Mouse (Mus musculus) 416B (cell line): ENCODE data around the gene Slc22a17.

ENCODE experiments used
- DNase-seq: peaks from one replicate; pipeline ENCODE4 v3.0.0; 2011; ENCODE audit warnings: low read depth

Gene Slc22a17

DNA sequence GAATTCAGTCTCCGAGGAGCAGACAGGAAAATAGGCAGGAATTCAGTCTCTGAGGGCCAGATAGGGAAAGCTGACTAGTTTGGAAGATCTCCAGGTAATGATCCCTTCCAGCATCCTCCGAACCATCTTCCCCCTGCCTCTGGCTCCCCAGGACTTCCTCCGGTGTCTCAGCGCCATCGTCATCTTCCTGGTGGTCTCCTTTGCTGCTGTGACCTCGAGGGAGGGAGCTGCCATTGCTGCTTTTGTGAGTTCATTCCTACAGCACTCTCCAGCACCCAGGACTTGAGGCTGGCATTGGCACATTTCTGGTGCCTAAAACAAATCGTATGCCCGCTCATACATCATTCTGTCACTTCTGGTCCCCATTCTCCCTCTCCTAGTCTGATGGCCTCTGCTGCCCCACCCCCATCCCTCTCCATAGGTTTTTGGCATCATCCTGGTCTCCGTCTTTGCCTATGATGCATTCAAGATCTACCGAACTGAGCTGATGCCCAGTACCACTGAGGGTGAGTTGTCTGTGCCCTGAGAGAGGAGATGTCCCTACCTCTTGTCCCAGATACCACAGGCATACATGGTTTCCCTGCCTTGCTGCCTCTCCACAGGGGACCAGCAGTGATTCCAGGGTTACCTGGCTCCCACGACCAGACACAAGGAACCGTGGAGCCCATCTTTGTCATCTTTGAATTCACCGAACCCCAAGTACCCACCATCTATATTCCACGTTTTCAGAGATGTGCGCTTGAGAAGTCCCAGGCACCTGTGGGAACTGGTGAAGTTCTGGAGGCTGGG is 25.7 kb upstream of the Slc22a17 start:
- DNase-seq, result no peak

DNA sequence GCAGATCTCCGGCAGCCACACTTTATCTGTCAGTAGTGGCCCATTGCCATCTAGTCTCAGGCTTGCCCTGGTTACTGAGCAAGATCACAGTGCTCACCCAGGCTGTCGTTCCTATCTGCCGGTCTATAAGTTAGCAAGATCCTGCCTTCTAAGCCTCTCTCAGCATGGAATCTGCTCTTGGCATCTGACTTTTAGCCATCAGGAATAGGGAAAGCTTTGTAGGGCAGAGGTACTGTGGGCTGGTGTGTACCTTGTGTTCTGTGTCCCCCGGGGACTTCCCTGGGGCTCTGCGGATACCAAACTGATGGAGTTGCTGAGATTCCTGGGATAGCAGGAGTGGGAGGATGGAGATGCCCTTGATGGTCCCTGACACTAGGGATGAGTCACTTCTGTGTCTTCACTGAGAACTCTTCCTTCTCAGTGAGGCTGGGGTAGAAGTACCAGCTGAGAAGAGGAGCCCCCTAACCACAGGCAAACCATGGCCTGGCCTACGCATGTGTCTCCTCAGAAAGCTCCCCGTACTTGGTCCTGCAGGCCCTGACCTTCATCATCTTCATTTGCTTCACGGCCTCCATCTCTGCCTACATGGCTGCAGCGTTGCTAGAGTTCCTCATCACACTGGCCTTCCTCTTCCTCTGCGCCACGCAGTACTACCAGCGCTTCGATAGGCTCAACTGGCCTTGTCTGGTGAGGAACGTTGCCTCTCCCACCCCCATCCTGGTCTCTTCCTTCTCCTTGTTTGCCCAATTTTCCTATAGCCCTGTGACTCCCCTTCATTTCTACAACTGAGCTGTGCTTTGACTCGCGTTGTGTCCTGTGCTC is 24.6 kb upstream of the Slc22a17 start:
- DNase-seq, result no peak

DNA sequence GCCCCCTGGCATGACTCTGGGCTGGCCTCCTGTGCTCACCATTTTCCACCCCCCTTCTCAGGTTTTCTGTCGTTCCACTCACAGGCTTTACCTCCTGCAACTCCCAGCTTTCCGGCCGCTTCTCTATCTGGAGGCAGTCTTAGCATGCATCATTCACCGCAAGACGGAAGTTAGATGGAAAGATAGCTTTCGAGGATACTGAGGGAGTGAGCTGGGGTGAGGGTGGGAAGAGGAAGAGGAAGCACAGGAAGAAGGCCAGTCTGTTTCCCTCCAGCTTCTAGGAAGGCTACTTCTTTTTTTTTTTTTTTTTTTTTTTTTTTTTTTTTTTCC is 23.9 kb upstream of the Slc22a17 start:
- DNase-seq, result peak; percentile 49

DNA sequence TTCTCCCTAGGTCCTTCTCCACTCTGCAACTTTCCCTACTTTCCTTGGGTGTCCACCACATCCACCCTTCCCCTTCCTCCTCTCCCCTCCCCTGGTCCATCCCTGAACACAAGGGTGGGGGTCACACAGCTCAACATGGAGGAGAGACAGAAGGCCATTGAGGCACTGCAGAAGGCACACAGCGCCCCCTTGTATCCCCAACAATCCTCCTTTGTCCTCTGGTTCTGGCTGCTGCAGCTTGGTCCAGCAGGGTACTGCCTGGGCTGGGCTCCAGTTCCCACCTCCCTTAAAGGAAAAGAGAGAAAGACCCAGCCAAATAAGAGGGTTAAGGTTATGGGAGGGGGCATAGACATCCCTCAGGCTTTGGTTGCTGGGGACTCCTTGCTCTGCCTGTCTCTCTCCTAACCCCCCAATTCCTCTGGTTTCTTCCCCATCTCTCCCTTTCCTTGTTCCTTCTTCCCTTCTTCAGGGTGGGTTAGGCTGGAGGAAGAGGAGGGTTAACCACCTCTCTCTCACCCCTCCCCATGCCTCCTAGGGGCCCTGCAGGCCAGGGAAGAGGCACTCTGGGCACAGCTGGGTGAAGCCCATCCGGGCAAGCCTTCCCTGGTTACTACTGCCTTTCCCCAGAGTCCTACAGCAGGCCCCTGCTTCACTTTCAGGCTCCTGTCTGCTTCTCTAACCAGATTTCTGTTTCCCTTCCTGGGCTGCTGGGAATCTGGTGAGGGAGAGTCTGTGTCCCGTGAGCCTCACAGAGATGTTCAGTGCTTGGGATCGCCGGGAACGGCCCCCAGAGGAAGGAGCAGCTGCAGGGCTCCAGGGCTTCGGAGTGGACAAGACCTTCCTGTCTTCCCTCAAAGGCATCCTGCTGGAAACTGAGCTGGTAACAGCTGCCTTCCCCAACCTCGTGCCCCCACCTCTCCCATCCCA is 23.2 kb upstream of the Slc22a17 start, which contains the start of gene Cmtm5:
Gene Cmtm5, plus strand, starts transcription at position 358 of the 927 bp plus-strand sequence.
- DNase-seq, result no peak

DNA sequence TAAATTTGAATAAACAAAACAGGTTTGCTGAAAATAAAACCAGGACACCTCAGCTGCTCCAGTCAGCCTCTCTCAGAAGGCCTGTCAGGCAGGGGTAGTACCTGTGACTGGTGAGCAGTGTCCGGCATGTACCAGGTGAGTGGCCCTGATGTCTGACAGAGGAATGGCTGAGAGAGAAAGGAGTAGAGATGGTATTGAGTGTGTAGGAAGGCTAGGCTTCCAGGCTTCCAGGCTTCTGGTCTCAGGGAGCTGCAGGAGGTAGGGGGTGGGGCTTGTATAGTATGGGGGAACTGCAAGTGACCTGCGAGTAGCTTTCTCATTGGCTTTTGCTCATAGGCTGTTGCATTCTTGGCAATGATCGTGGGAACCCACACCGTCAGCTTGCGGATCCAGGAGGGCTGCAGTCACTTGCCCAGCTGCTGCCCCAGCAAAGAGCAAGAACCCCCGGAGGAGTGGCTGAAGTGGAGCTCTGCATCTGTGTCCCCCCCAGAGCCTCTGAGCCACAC is 19.8 kb upstream of the Slc22a17 start, which contains the start of gene Il25:
Gene Il25, plus strand, starts transcription at position 51 of the 506 bp plus-strand sequence.
- DNase-seq, result no peak

DNA sequence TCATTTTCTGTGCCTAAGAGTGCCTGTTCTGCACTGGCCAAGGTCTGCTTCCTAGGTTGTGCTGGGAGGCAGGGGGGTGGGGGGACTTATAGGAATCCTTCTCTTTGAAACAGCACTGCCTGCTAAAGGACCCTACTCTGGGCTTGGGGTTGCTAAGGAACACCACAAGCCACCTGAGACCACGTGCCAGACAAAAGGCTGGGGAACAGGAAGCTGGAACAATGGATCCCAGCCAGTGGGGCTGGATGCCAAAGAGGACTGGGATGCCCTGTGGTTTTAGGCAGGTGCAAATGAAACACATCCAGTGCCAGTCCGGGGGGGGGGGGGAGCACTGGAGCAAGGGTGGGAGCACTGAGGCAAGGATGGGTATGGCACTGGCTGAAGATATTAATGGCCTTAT is 17.5 kb upstream of the Slc22a17 start:
- no peak for DNase-seq

DNA sequence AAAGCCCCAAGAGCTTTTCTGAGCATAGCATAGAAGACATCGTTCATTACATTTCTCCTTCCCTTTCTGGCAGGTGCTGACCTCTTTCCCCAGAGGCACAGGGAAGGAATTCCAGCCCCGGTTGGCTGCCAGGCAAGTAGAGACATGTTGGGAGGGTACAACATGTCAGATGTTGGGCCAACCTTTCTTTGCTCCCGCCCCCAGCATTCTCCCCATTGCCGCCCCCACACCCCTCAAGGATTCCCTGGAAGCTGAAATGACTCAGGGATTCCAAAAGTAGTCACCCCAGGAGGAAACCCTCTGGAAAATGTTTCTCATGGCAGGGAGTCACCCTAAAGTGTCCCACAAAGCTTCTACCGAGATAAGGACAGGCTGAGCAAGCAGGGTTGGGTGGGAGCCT is 16.9 kb upstream of the Slc22a17 start:
- no peak for DNase-seq

DNA sequence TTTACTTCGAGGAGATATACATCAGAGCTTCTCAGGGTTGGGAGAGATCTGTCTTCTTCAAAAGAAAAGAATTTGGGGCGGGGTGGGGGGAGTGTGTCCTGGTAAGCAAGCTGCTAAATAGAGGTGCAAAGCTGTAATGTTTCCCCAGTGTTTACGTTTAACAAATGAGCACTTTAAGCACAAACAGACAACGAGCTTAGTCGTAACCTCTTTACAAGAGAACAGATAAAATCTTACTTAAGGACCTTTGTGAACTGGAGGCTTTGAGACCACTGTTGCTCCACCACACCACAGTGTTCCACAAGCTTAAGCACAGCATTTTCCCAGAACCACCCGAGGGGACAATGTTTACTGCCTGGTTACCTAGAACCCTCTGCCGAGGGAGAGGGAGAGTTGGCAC is 14.4 kb upstream of the Slc22a17 start:
- DNase-seq, result no peak

DNA sequence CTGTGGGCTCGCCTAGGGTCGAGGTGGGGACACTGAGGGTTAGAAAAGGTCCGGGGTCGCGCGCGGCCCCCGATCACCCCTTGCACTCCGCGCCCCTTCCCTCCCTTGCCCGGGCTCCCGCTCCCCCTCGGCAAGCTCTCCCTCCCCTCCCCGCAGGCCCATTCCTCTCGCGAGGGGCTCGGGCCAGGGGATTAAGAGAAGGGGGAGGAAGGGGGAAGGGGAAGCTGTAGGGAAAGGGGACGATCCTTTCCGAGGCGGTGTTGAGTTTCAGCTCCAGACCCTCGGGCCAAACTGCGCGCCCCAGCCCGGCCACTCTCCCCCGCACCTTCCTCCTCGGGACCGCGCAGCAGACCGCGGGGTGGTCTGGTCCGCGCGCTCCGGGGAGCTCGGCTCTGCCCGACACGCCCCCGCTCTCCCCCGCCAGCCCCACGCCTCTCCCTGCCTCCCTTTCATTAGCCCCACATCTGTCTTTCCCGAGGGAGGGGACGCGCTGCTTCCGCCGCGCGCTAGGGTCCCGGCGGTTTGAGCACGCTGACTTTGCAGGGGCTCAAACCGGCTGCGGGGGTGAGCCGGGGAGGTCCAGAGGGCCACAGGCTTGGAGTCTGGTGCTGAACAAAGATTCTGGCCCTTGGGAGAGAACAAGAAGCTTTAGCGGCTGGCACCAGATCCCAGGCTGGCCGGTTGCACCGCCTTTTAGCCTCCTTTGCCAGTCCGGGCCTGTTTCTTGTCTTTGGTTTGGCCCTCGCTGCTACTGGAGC is 13.6 kb upstream of the Slc22a17 start:
- DNase-seq, result no peak

DNA sequence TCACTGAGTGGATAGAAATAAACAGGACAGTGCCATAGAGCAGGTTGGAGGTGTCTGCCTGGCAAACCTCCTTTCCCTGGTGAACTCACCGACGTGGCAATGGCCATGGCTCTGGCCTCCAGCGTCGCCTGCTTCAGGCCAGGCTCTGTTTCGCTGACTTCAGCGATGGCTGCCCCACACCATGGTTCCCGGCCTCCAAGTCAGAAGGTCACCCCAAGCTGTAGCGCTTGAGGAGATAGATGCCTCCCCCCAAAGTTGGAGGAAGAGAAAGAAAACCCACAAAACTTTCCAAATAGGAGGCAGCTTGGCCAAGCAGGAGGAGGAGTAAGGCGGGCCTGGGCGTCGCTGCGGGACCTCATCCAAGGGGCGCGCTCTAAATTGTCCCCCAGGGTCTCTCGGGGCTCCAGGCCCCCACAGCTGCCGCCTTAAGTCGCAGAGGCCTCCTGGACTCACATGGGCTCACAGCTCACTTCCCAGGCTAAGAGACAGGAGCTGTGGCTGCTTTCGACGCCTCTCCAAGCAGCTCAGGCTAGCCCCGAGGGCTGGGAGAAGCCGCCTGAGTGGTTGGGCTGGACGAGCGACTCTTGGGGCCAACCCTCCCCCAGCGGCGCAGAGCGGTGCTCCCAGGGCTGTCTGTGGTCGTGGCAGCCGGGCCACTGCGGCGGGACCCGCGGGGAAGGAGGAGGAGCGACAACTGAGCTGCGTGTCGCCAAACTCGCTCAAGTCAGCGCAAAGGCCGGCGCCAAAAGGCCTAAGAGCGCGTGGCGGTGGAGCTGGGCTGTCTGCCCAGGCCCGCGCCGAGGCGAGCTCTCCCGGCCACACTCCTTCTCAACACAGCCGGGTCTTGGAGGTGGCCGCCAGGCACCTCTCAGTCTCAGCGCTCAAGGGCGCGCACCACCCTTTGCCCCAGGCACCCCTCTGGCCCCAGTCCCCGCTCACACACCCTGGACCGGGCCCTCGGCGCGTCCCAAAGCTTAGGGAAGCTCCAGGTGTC is 12.7 kb upstream of the Slc22a17 start, which contains the start of gene Efs:
Gene Efs, minus strand, starts transcription at position 778 of the 994 bp plus-strand sequence.
- DNase-seq, result no peak

DNA sequence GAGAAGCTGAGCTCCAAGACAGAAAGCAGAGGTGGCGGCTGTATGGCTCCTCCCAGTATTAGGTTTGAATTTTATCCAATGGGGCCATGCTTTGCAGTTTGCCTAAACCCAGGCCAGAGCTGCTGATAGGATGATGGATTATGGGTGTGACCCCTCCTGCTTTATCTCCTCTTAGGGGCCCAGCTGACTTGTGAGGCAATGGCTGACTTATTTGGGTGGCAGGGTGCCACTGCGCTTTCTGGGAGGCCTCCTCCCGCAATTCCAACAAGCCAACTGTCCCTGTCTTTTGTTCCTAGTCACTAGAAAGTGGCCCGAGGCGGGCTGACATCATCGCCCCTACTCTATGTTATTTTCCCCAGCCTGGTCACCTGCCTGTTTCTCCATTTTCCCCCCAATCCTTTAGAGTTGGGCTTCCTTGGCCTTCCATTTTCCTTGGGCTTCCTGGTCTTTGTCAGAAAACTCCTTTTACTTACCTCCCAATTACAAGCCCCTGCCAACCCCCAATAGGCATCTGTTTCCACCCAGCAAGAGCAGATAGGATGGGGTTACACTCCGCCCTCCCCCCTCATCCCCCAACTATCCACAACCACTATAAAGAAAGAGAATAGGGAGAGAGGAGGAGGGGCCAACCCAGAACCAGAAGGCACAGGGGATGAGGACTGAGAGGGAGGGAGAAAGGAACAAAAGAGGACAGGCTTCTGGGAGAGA is 11.9 kb upstream of the Slc22a17 start:
- no peak for DNase-seq

DNA sequence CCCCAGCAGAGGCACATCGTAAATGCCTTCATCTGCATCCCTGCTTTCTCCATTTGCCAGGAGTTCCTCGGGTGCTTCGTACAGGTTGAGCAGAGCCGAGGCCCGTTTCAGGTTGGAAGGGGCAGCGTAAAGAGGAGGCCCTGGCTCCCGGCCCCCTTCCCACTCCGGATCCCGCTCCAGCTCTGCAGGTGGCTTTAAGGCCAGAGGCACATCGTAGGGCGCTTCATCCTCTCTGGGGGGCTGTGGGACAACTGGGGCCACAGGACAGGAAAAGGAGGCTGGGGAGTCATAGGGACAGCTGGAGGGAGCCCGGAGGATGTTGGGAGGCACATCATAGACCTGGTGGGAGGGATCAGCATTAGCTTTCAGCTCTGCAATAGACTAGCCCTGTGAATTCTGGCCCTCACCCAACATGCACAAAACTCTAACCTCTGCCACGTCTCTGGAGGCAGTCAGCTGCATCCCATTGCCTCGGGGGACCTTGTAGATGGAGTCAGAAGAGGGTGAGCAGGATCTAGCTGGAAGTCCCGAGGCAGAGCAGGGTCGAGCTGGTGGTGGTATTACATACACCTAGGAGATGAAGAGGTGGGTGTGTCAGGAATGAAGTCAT is 7.2 kb upstream of the Slc22a17 start:
- no peak for DNase-seq

DNA sequence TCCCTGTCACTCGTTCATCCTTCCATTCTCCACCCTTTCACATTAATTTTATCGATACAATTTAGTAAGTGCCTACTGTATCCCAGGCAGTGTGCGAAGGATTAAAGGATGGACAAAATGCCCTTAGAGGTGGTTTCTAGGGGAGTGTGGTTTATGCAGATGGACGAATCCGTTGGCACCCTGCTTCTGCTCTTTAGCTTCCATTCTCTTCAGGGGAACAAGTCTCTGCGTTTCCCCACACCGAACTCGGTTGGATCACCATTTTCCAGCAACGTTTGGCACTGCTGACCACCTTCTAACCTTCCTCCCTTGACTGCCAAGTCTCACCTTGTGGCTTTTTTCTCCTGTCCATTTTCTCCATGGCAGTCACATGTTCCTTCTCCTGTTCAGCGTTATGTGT is 411 bp upstream of the Slc22a17 start:
- no peak for DNase-seq

DNA sequence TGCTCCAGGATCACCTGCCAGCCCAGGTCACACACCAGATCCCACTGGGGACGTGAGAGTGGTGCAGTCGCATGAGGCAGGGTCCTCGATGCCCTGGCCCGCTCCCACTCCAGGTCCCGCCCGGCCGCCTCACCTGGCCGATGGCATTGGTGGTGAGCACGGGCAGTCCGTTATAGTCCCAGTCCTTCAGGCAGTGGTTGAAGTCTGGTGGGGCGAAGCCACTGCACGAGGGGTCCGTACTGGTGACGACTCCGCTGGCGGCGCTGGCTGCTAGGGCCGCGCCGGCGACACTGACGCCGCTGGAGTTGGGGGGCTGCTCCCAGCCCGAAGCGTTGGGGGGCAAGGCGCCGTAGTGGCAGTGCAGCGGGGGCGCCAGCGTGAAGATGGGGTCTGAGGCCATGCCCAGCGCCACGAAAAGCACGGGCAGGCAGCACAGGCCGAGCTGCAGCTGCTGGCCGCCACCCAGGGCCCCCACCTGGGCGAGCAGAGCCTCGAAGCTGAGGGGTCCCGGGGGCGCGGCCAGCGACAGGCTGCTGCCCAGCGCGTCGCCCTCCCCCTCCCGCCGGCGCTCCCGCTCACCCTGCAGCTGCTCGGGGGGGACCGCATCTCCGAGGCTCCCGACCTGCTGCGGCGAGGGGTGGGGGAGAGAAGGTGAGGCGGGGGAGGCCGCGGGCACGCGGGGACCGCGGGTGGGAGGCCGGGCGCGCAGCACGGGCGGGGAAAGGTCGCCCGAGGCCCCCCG is 652 bp downstream of the Slc22a17 start:
- DNase-seq, result no peak

DNA sequence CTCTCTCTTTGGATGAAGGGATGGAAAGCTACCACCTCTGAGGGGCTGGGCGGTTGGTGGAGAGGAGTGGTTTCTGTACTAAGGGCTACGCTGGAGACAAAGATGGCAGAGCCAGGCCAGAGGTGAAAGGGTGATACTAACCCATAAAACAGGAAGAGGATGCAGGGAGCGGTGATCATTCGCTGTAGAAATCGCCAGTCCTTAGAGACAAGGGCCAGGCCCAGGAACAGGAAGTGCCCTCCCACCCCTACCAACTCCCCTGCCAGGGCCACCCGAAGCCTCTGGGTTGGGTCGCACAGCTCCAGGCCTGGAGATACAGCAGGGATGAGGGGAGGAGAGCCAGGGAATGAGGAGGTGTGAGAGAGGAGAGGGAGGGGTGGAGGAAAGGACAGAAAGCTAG is 4.2 kb downstream of the Slc22a17 start:
- DNase-seq, result no peak

DNA sequence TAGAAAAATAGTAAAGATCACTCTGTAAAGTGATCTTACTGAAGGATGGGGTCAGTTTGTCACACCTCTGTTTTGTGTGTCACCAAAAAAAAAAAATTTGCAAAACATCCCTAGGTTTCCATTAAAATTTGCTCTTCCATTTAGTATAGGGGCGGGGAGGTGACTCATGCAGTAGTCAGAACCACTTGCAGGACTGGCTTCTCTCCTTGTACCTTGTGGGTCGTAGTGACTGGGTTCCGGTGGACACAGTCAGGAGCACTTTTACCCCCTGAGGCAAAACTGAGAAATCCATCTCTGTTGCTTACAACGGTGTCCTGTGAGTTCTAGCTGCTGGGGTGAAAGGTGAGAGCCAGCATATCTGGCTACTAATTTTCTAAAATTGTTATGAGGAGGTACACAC is 9.3 kb downstream of the Slc22a17 start:
- DNase-seq, result peak; percentile 65

DNA sequence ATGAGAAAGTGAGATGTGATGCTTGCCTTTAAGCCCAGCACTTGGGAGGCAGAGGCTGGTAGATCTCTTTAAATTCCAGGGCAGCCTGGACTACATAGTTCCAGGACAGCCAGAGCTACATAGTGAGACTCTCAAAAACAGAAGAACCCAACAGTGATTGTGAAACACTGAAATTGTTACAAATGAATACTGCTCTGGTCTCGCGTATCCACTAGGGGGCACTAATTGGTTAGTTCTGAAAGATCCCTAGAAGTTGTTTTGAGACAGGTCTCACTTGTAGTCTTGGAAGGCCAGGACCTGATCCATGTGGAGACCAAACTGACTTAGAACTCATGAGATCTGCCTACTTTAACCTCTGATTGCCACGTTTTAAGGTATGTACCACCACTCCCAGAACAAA is 12.5 kb downstream of the Slc22a17 start:
- DNase-seq, result peak; percentile 88

DNA sequence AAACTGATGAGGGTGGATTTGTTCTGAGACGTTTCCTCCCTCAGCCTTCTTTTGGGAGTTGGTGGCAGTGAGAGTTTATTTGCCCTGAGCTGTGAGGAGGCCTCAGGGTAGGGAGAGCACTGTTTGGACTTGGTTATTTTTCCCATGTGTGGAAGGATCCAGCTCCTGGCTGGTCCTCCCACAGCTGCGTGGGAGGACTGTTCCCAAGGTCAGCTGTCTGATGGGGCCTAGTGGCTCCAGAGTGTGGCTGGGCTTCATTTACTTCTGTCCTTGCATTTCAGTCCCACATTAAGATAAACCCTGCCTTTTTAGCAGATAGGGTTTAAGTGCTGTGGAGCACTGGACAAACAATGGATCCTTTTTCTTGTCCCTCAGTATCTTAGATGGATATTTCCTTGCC is 15.5 kb downstream of the Slc22a17 start:
- DNase-seq, result no peak
